Mouse (Mus musculus): Measurements from ENCODE around the gene Cmtm8.

DNA sequence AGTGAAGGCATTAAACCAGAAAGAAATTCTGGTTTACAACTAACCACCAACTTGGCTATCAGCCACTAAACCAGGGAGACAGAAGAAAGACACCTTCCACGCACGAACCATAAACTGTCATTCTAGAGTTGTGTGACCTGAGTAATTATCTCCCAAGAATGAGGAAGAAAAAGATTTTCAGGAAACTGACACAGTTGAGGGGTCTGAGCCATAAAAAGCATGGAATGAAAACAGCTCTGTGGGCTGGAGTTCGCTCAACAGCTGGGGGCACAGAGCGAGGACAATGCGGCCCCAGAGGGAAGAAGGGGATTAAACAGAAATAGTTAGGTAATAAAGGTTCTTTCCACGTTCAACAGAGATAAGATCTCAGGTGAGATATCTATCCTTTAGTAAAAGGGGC is 12.4 kb downstream of the Cmtm8 start:
- TF ChIP-seq EP300 (optimal IDR thresholded peaks at IDR 0.05) (no peak), CTCF (IDR thresholded peaks at IDR 0.05; ENCODE audit: low read depth) (no peak)
